ENCODE assay signal across 22 mouse cellular contexts in the genomic region with DNA sequence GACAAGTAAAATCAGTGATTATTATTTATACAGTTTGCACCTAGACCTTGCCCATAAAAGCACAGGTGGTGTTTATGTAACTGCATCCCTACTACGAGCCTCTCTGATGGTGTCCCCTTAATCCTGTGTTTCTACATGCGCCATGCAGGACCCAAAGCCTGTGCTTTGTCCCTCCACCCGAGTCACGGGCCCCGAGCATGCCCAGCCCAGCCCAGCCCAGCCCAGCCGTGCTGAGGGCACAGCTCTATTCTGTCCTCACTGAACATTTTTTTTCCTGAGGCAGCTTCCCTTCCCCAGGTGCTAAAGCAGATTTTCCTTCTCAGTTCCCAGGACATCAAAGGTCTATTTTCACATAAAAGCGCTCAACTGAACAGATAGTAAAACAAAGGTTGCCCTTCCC. TPM values are rescaled to one million over a fixed set of nuclear protein-coding genes. Genes with fewer than 3 reads are reported as not detected.
DNase-seq lines count a peak whose midpoint lies in the region; ATAC-seq and TF ChIP-seq lines count a peak whose summit lies in the region.
"Had no signal": no experiment of that assay in that cellular context is flagged by ENCODE, and none has a peak within 500 bp of the region (broad histone marks: within the 10 kb centered on the region; RNA-seq: fewer than 3 reads in every experiment).

No protein-coding gene starts in this region.

- DNase-seq in forebrain, embryonic 11.5 days (ENCODE audit: low spot score) = no peak
- DNase-seq in kidney, adult 11 months = no peak
- no peak for DNase-seq in testis, postnatal 10 days (ENCODE audit: low spot score)
- no peak for DNase-seq in spleen, postnatal 36 days (ENCODE audit: low spot score in 2 of 2)
- DNase-seq: adrenal gland, adult 8-10 months; gastrocnemius, postnatal 36 days; kidney, adult 18-20 months; right cerebral cortex, postnatal 14 days; spleen, adult 18-20 months; thymus, postnatal 4 days had no signal

- peak overlapping the region; percentile 42; the same call in 1 of the 2 replicates for H3K27ac ChIP-seq in forebrain, embryonic 12.5 days
- H3K27ac ChIP-seq in forebrain, embryonic 11.5 days (ENCODE audit: low read depth, low read length) = no peak overlapping the region
- no peak overlapping the region for H3K27ac ChIP-seq in kidney, embryonic 14.5 days (ENCODE audit: low read depth, low read length)
- H3K27ac ChIP-seq in testis, adult 2 months (ENCODE audit: control insufficient read depth, insufficient read depth, low read depth, low read length) = no peak overlapping the region
- H3K27ac ChIP-seq: forebrain, embryonic 15.5 days; liver, embryonic 15.5 days; macrophage; neural tube, embryonic 12.5 days; stomach, embryonic 15.5 days had no signal

- no peak overlapping the region for H3K4me3 ChIP-seq in forebrain, embryonic 12.5 days (replicated peaks)
- no peak overlapping the region for H3K4me3 ChIP-seq in forebrain, embryonic 11.5 days (ENCODE audit: low read depth, low read length)
- no peak overlapping the region for H3K4me3 ChIP-seq in kidney, embryonic 14.5 days (ENCODE audit: low read length)
- peak overlapping the region; percentile 37 for H3K4me3 ChIP-seq in testis, adult 2 months (ENCODE audit: control insufficient read depth, low read depth, low read length)
- H3K4me3 ChIP-seq: erythroblast, embryonic 14.5 days; forebrain, embryonic 15.5 days; liver, embryonic 15.5 days; neural tube, embryonic 12.5 days; stomach, embryonic 15.5 days had no signal

- 80% methylated on average over 7 of the region's 7 CpGs for WGBS in forebrain, embryonic 12.5 days
- WGBS in forebrain, embryonic 11.5 days = 78% methylated on average over 7 of the region's 7 CpGs
- WGBS in kidney, embryonic 14.5 days = 60% methylated on average over 7 of the region's 7 CpGs

- no peaks in the 10 kb centered on the region for H3K9me3 ChIP-seq in forebrain, embryonic 12.5 days
- no peaks in the 10 kb centered on the region for H3K9me3 ChIP-seq in forebrain, embryonic 11.5 days (ENCODE audit: control insufficient read depth, low read length)
- no peaks in the 10 kb centered on the region for H3K9me3 ChIP-seq in kidney, embryonic 14.5 days (ENCODE audit: control insufficient read depth, low read length)
- H3K9me3 ChIP-seq: forebrain, embryonic 15.5 days; liver, embryonic 15.5 days; neural tube, embryonic 12.5 days; stomach, embryonic 15.5 days had no signal

- peaks cover 48% of the 10 kb centered on the region for H3K4me1 ChIP-seq in forebrain, embryonic 12.5 days
- no peaks in the 10 kb centered on the region; the same call in 1 of the 2 replicates for H3K4me1 ChIP-seq in forebrain, embryonic 11.5 days (replicated peaks; ENCODE audit: control insufficient read depth, insufficient read depth, low read length)
- H3K4me1 ChIP-seq in kidney, embryonic 14.5 days (ENCODE audit: control insufficient read depth, insufficient read depth, low read length) = peaks cover 17% of the 10 kb centered on the region
- peaks cover 4% of the 10 kb centered on the region for H3K4me1 ChIP-seq in testis, adult 2 months (ENCODE audit: control insufficient read depth, insufficient read depth, low read length)

- H3K27me3 ChIP-seq in forebrain, embryonic 12.5 days = no peaks in the 10 kb centered on the region
- H3K27me3 ChIP-seq in forebrain, embryonic 11.5 days (ENCODE audit: control insufficient read depth, insufficient read depth, low read length) = no peaks in the 10 kb centered on the region
- no peaks in the 10 kb centered on the region for H3K27me3 ChIP-seq in kidney, embryonic 14.5 days (ENCODE audit: control insufficient read depth, insufficient read depth, low read length)
- H3K27me3 ChIP-seq in testis, adult 2 months (ENCODE audit: control insufficient read depth, insufficient read depth, low read length) = no peaks in the 10 kb centered on the region
- H3K27me3 ChIP-seq: forebrain, embryonic 15.5 days; liver, embryonic 15.5 days; neural tube, embryonic 12.5 days; Patski; stomach, embryonic 15.5 days had no signal

- no peak for TF ChIP-seq POLR2A in testis, adult 2 months (IDR thresholded peaks at IDR 0.05; ENCODE audit: control insufficient read depth, low read depth, low read length)

- H3K36me3 ChIP-seq in forebrain, embryonic 12.5 days (replicated peaks) = peaks cover 65% of the 10 kb centered on the region
- H3K36me3 ChIP-seq in forebrain, embryonic 11.5 days (ENCODE audit: control insufficient read depth, insufficient read depth, low read length) = peaks cover 4% of the 10 kb centered on the region
- peaks cover 37% of the 10 kb centered on the region for H3K36me3 ChIP-seq in kidney, embryonic 14.5 days (ENCODE audit: control insufficient read depth, insufficient read depth, low read length)
- H3K36me3 ChIP-seq in testis, adult 2 months (ENCODE audit: control insufficient read depth, insufficient read depth, low read length) = no peaks in the 10 kb centered on the region
- H3K36me3 ChIP-seq: stomach, embryonic 15.5 days had no signal

- no peak overlapping the region for H3K9ac ChIP-seq in forebrain, embryonic 12.5 days
- H3K9ac ChIP-seq in forebrain, embryonic 11.5 days (ENCODE audit: low read length) = no peak overlapping the region
- no peak overlapping the region for H3K9ac ChIP-seq in kidney, embryonic 14.5 days (ENCODE audit: low read depth, low read length)
- H3K9ac ChIP-seq: forebrain, embryonic 15.5 days; liver, embryonic 15.5 days; neural tube, embryonic 12.5 days; stomach, embryonic 15.5 days had no signal

- no peak for ATAC-seq in forebrain, embryonic 12.5 days (ENCODE audit: low FRiP score)
- ATAC-seq in forebrain, embryonic 11.5 days (replicated peaks; ENCODE audit: low FRiP score) = no peak
- ATAC-seq in kidney, embryonic 14.5 days (ENCODE audit: low FRiP score, low TSS enrichment) = 0 out of 2 replicates have a peak, but pooled peaks have one; percentile 50
- no peak for ATAC-seq in megakaryocyte-erythroid progenitor cell, adult 5-6 weeks (replicated peaks; ENCODE audit: low FRiP score, low TSS enrichment, poor library complexity, severe bottlenecking)
- ATAC-seq: CD4-positive, CD25-positive, alpha-beta regulatory T cell, adult 4 months; forebrain, embryonic 15.5 days; Patski had no signal

- no peak for TF ChIP-seq CTCF in testis, adult 2 months (IDR thresholded peaks at IDR 0.05; ENCODE audit: control insufficient read depth, insufficient read depth, insufficient replicate concordance, low read depth, low read length)

- no peak overlapping the region for H3K4me2 ChIP-seq in forebrain, embryonic 12.5 days
- H3K4me2 ChIP-seq in forebrain, embryonic 11.5 days (ENCODE audit: low read depth, low read length, severe bottlenecking) = no peak overlapping the region
- H3K4me2 ChIP-seq in kidney, embryonic 14.5 days (replicated peaks; ENCODE audit: low read depth, low read length) = no peak overlapping the region
- H3K4me2 ChIP-seq: forebrain, embryonic 15.5 days; liver, embryonic 15.5 days; neural tube, embryonic 12.5 days; stomach, embryonic 15.5 days had no signal

RNA-seq across cellular contexts. Expression of a gene that starts 41.0 kb away (rescaled TPM):
- polyA plus RNA-seq in forebrain, embryonic 12.5 days (2016; fragmentation: Nextera tagmentation; extraction: Ambion mirVana) = 34.9 and 35.8 TPM in 2 replicates
- 23.9 and 26.2 TPM in 2 replicates for polyA plus RNA-seq in forebrain, embryonic 11.5 days (2014; fragmentation: Nextera tagmentation; extraction: Ambion mirVana)
- 30.8 and 50.4 TPM in 2 replicates for polyA plus RNA-seq in kidney, embryonic 14.5 days (2014; fragmentation: Nextera tagmentation; extraction: Ambion mirVana)
- polyA plus RNA-seq in testis, adult 2 months (2012; rRNA removed) = 69.3 and 71.9 TPM in 2 replicates
- 89.1 and 92.4 TPM in 2 replicates for total RNA-seq in megakaryocyte-erythroid progenitor cell, adult 5-6 weeks (2014; fragmentation: Nextera tagmentation)
- total RNA-seq in megakaryocyte-erythroid progenitor cell, adult 5-6 weeks (2017) = 111 and 162 TPM in 2 replicates
